Comparison of ENCODE assay signal across 27 mouse cellular contexts in genomic region chr4:108911866-108912265, GRCm38 (mm10). TPM values are rescaled to one million over a fixed set of nuclear protein-coding genes. Genes with fewer than 3 reads are reported as not detected.
"Had no signal": no experiment of that assay in that cellular context is flagged by ENCODE, and none has a peak within 500 bp of the region (broad histone marks: within the 10 kb centered on the region; RNA-seq: fewer than 3 reads in every experiment).

No protein-coding gene starts in this region.

- H3K4me3 ChIP-seq: gastrocnemius, adult 2 months; heart, embryonic 10.5 days; heart, embryonic 12.5 days; hindbrain, embryonic 10.5 days; hindbrain, embryonic 12.5 days; kidney, embryonic 15.5 days; limb, embryonic 13.5 days; limb, embryonic 15.5 days; liver, embryonic 12.5 days had no signal

- H3K9ac ChIP-seq: heart, embryonic 12.5 days; hindbrain, embryonic 12.5 days; hindbrain, embryonic 14.5 days; kidney, embryonic 15.5 days; limb, embryonic 13.5 days; limb, embryonic 15.5 days; liver, embryonic 12.5 days; liver, embryonic 14.5 days had no signal

- H3K4me2 ChIP-seq: heart, embryonic 12.5 days; hindbrain, embryonic 12.5 days; hindbrain, embryonic 14.5 days; kidney, embryonic 15.5 days; limb, embryonic 13.5 days; limb, embryonic 15.5 days; liver, embryonic 12.5 days had no signal

- H3K4me1 ChIP-seq: kidney, embryonic 15.5 days; limb, embryonic 13.5 days; limb, embryonic 15.5 days; liver, embryonic 12.5 days had no signal

- ATAC-seq: hindbrain, embryonic 16.5 days; intestine, embryonic 16.5 days; liver, embryonic 12.5 days had no signal

- H3K27me3 ChIP-seq: heart, embryonic 12.5 days; hindbrain, embryonic 12.5 days; kidney, embryonic 15.5 days; limb, embryonic 13.5 days; limb, embryonic 15.5 days had no signal

- DNase-seq: gastrocnemius, adult 2 months; gastrocnemius, postnatal 10 days; gastrocnemius, postnatal 25 days; heart, adult 18-20 months; heart, postnatal 10 days; heart, postnatal 4 days; kidney, adult 11 months; kidney, adult 2 months; kidney, adult 9 months; kidney, postnatal 14 days; kidney, postnatal 36 days; layer of hippocampus, adult 9-11 months; layer of hippocampus, postnatal 36 days; left cerebral cortex, postnatal 4 days had no signal

- H3K36me3 ChIP-seq: heart, embryonic 10.5 days; heart, embryonic 12.5 days; hindbrain, embryonic 10.5 days; hindbrain, embryonic 12.5 days; kidney, embryonic 15.5 days; limb, embryonic 13.5 days; limb, embryonic 15.5 days; liver, embryonic 12.5 days had no signal

- H3K27ac ChIP-seq: gastrocnemius, adult 2 months; heart, embryonic 10.5 days; hindbrain, embryonic 10.5 days; hindbrain, embryonic 12.5 days; hindbrain, embryonic 14.5 days; kidney, embryonic 15.5 days; kidney, postnatal 0 days; limb, embryonic 13.5 days; limb, embryonic 15.5 days; liver, embryonic 12.5 days; liver, embryonic 14.5 days had no signal

- H3K9me3 ChIP-seq: heart, embryonic 10.5 days; heart, embryonic 12.5 days; hindbrain, embryonic 10.5 days; hindbrain, embryonic 12.5 days; kidney, embryonic 15.5 days; limb, embryonic 13.5 days; limb, embryonic 15.5 days; liver, embryonic 12.5 days had no signal

RNA-seq across cellular contexts. Expression of gene Rab3b, which starts 33.0 kb away (rescaled TPM):
- total RNA-seq: gastrocnemius, postnatal 25 days had no signal
